Mouse (Mus musculus): ENCODE measurements around the gene Ablim1. TPM values are rescaled to one million over a fixed set of nuclear protein-coding genes. Genes with fewer than 3 reads are reported as not detected.

Gene Ablim1
- polyA plus RNA-seq, 1 experiment from 2014 or later: 35.8 TPM

GRCm38 (mm10) chr19:57079606-57079981, 235.1 kb downstream of the Ablim1 start:
- peak overlapping the region; percentile 75 for H3K27ac ChIP-seq
- H3K4me3 ChIP-seq (replicated peaks): no peak overlapping the region
- ATAC-seq (replicated peaks; ENCODE audit: low FRiP score): no peak
- H3K4me2 ChIP-seq: no peak overlapping the region
- no peaks in the 10 kb centered on the region for H3K36me3 ChIP-seq
- H3K9me3 ChIP-seq (replicated peaks): no peaks in the 10 kb centered on the region
- no peaks in the 10 kb centered on the region for H3K27me3 ChIP-seq
- H3K4me1 ChIP-seq: peaks cover 34% of the 10 kb centered on the region
- H3K9ac ChIP-seq: no peak overlapping the region
- WGBS: 92% methylated on average over 3 of the region's 3 CpGs

- Histone ChIP-seq H3K27ac (peak overlapping the region; percentile 75), H3K36me3 (no peaks in the 10 kb centered on the region), H3K4me1 (peaks cover 34% of the 10 kb centered on the region), H3K4me2 (no peak overlapping the region), H3K9ac (no peak overlapping the region), H3K27me3 (no peaks in the 10 kb centered on the region), H3K4me3 (replicated peaks) (no peak overlapping the region), H3K9me3 (replicated peaks) (no peaks in the 10 kb centered on the region)
- WGBS: 61% methylated on average over 10 of the region's 10 CpGs
- peak; percentile 54; the same call in 1 of the 2 replicates for ATAC-seq (replicated peaks; ENCODE audit: low FRiP score)
Observed at GRCm38 (mm10) chr19:57078867-57079605, 235.7 kb downstream of the Ablim1 start.

- 69% methylated on average over 13 of the region's 13 CpGs for WGBS
- no peak overlapping the region for H3K9ac ChIP-seq
Observed at GRCm38 (mm10) chr19:57077826-57078699, 236.7 kb downstream of the Ablim1 start.

GRCm38 (mm10) chr19:57073450-57073849, 241.3 kb downstream of the Ablim1 start:
- no peaks in the 10 kb centered on the region for H3K36me3 ChIP-seq
- H3K9me3 ChIP-seq (replicated peaks): no peaks in the 10 kb centered on the region
- H3K9ac ChIP-seq: no peak overlapping the region
- H3K27ac ChIP-seq: no peak overlapping the region
- H3K4me1 ChIP-seq: peaks cover 10% of the 10 kb centered on the region; the same call in 1 of the 2 replicates
- 90% methylated on average over 4 of the region's 4 CpGs for WGBS
- ATAC-seq (replicated peaks; ENCODE audit: low FRiP score): no peak
- no peak overlapping the region for H3K4me2 ChIP-seq
- H3K4me3 ChIP-seq (replicated peaks): no peak overlapping the region
- H3K27me3 ChIP-seq: no peaks in the 10 kb centered on the region

More at GRCm38 (mm10) chr19:57077826-57078699, 236.7 kb downstream of the Ablim1 start:
- H3K4me3 ChIP-seq (replicated peaks): no peak overlapping the region
- H3K4me2 ChIP-seq: no peak overlapping the region
- peaks cover 30% of the 10 kb centered on the region for H3K4me1 ChIP-seq
- no peaks in the 10 kb centered on the region for H3K9me3 ChIP-seq (replicated peaks)
- peak overlapping the region; percentile 75; the same call in 1 of the 2 replicates for H3K27ac ChIP-seq
- H3K36me3 ChIP-seq: no peaks in the 10 kb centered on the region
- ATAC-seq (replicated peaks; ENCODE audit: low FRiP score): no peak
- no peaks in the 10 kb centered on the region for H3K27me3 ChIP-seq

- 0 out of 2 replicates have a peak overlapping the region, but pooled peaks have one; percentile 15 for H3K27ac ChIP-seq
- no peaks in the 10 kb centered on the region for H3K27me3 ChIP-seq
- 68% methylated on average over 3 of the region's 3 CpGs for WGBS
- ATAC-seq (replicated peaks; ENCODE audit: low FRiP score): no peak
- H3K4me2 ChIP-seq: no peak overlapping the region
- H3K4me3 ChIP-seq (replicated peaks): no peak overlapping the region
- no peak overlapping the region for H3K9ac ChIP-seq
- H3K4me1 ChIP-seq: peaks cover 3% of the 10 kb centered on the region; the same call in 1 of the 2 replicates
- peaks cover 1% of the 10 kb centered on the region; the same call in 1 of the 2 replicates for H3K36me3 ChIP-seq
- H3K9me3 ChIP-seq (replicated peaks): no peaks in the 10 kb centered on the region
Observed at GRCm38 (mm10) chr19:57072756-57073155, 242.0 kb downstream of the Ablim1 start.

GRCm38 (mm10) chr19:57067108-57067613, 247.6 kb downstream of the Ablim1 start:
- H3K27ac ChIP-seq: no peak overlapping the region
- H3K36me3 ChIP-seq: peaks cover 26% of the 10 kb centered on the region
- H3K4me3 ChIP-seq (replicated peaks): no peak overlapping the region
- WGBS: 89% methylated on average over 9 of the region's 9 CpGs
- H3K4me2 ChIP-seq: no peak overlapping the region
- no peak overlapping the region for H3K9ac ChIP-seq
- ATAC-seq (replicated peaks; ENCODE audit: low FRiP score): 0 out of 2 replicates have a peak, but pooled peaks have one; percentile 36
- no peaks in the 10 kb centered on the region for H3K4me1 ChIP-seq
- H3K9me3 ChIP-seq (replicated peaks): no peaks in the 10 kb centered on the region
- H3K27me3 ChIP-seq: no peaks in the 10 kb centered on the region

GRCm38 (mm10) chr19:57066313-57066712, 248.4 kb downstream of the Ablim1 start:
- Histone ChIP-seq H3K4me1 (no peaks in the 10 kb centered on the region), H3K27ac (no peak overlapping the region), H3K27me3 (no peaks in the 10 kb centered on the region), H3K9ac (no peak overlapping the region), H3K4me3 (replicated peaks) (no peak overlapping the region), H3K9me3 (replicated peaks) (no peaks in the 10 kb centered on the region), H3K36me3 (peaks cover 26% of the 10 kb centered on the region), H3K4me2 (no peak overlapping the region)
- 31% methylated on average over 3 of the region's 3 CpGs for WGBS
- no peak for ATAC-seq (replicated peaks; ENCODE audit: low FRiP score)

- no peak overlapping the region for H3K4me3 ChIP-seq (replicated peaks)
- 47% methylated on average over 4 of the region's 4 CpGs for WGBS
- no peak overlapping the region for H3K9ac ChIP-seq
- H3K4me1 ChIP-seq: 0 out of 2 replicates have a peak, but pooled peaks cover 8% of the 10 kb centered on the region
- ATAC-seq (replicated peaks; ENCODE audit: low FRiP score): no peak
- H3K4me2 ChIP-seq: no peak overlapping the region
- H3K27ac ChIP-seq: no peak overlapping the region
- peaks cover 32% of the 10 kb centered on the region for H3K36me3 ChIP-seq
- peaks cover 3% of the 10 kb centered on the region for H3K9me3 ChIP-seq (replicated peaks)
- H3K27me3 ChIP-seq: no peaks in the 10 kb centered on the region
Observed at GRCm38 (mm10) chr19:57062746-57063145, 252.0 kb downstream of the Ablim1 start.

- peak; percentile 49 for ATAC-seq (replicated peaks; ENCODE audit: low FRiP score)
Observed at GRCm38 (mm10) chr19:57059018-57059580, 255.6 kb downstream of the Ablim1 start.

GRCm38 (mm10) chr19:57057568-57057967, 257.2 kb downstream of the Ablim1 start:
- no peak overlapping the region for H3K27ac ChIP-seq
- no peak overlapping the region for H3K4me2 ChIP-seq
- H3K4me3 ChIP-seq (replicated peaks): no peak overlapping the region
- no peak for ATAC-seq (replicated peaks; ENCODE audit: low FRiP score)
- H3K4me1 ChIP-seq: 0 out of 2 replicates have a peak, but pooled peaks cover 21% of the 10 kb centered on the region
- H3K36me3 ChIP-seq: peaks cover 11% of the 10 kb centered on the region
- WGBS: 92% methylated on average over 2 of the region's 2 CpGs
- H3K27me3 ChIP-seq: no peaks in the 10 kb centered on the region
- H3K9me3 ChIP-seq (replicated peaks): peaks cover 5% of the 10 kb centered on the region
- H3K9ac ChIP-seq: no peak overlapping the region

More at GRCm38 (mm10) chr19:57059018-57059580, 255.6 kb downstream of the Ablim1 start:
- H3K4me3 ChIP-seq (replicated peaks): no peak overlapping the region
- H3K36me3 ChIP-seq: peaks cover 23% of the 10 kb centered on the region
- H3K4me1 ChIP-seq: 0 out of 2 replicates have a peak, but pooled peaks cover 13% of the 10 kb centered on the region
- peak overlapping the region; percentile 42 for H3K4me2 ChIP-seq
- H3K27me3 ChIP-seq: no peaks in the 10 kb centered on the region
- no peak overlapping the region for H3K27ac ChIP-seq
- peaks cover 5% of the 10 kb centered on the region for H3K9me3 ChIP-seq (replicated peaks)
- WGBS: 32% methylated on average over 19 of the region's 19 CpGs
- H3K9ac ChIP-seq: no peak overlapping the region

- no peak overlapping the region for H3K27ac ChIP-seq
- peaks cover 5% of the 10 kb centered on the region for H3K9me3 ChIP-seq (replicated peaks)
- no peak overlapping the region for H3K4me2 ChIP-seq
- 88% methylated on average over 16 of the region's 16 CpGs for WGBS
- H3K4me1 ChIP-seq: peaks cover 25% of the 10 kb centered on the region; the same call in 1 of the 2 replicates
- peaks cover 11% of the 10 kb centered on the region for H3K36me3 ChIP-seq
- H3K9ac ChIP-seq: no peak overlapping the region
- no peak for ATAC-seq (replicated peaks; ENCODE audit: low FRiP score)
- H3K4me3 ChIP-seq (replicated peaks): no peak overlapping the region
- H3K27me3 ChIP-seq: no peaks in the 10 kb centered on the region
Observed at GRCm38 (mm10) chr19:57055215-57056120, 259.3 kb downstream of the Ablim1 start.
